Mouse (Mus musculus) ES-Bruce4 (cell line): ENCODE measurements around the gene Cyba.

ENCODE experiments used
- EP300 ChIP-seq: IDR thresholded peaks from 2 replicates; pipeline ENCODE4 v1.6.1; 2011; ENCODE audit warnings: low read depth, low read length; ENCODE audit not compliant: insufficient read depth
- POLR2A ChIP-seq: IDR thresholded peaks from one replicate; pipeline ENCODE4 v1.8.1; 2011; ENCODE audit warnings: low read length; ENCODE audit not compliant: insufficient read depth

DNA sequence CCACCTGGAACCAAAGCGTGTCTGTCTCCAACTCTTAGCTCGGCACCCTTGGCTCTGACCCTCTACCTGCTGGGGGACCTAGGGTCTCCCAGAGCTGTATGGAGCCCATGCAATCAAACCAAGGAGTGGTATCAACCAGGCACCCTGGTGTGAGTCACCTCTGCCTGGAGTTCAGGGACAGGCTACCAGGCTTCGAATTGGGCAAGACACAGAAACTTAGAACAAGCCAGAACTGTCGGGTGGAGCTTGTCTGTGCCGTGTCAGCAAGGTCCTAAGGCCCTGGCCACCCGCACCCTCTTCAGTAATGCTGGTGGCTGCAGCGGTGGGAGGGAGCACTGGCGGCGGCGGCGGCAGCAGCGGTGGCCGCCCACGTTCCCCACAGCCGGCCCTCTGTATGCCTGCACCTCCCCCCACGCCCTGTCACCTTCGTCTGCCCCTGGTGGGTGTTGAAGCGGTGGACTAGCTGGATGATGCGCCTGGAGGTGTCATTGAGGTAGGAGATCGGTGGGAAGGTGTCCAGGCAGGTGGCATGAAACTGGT, 3.9 kb upstream of the Cyba start:
- TF ChIP-seq POLR2A: no peak
- TF ChIP-seq EP300: no peak
